Mouse (Mus musculus): Measurements from ENCODE around the gene Gabrd. TPM values are rescaled to one million over a fixed set of nuclear protein-coding genes. Genes with fewer than 3 reads are reported as not detected.

The Gabrd gene
- polyA plus RNA-seq, 1 experiment = 1.2 TPM

DNA sequence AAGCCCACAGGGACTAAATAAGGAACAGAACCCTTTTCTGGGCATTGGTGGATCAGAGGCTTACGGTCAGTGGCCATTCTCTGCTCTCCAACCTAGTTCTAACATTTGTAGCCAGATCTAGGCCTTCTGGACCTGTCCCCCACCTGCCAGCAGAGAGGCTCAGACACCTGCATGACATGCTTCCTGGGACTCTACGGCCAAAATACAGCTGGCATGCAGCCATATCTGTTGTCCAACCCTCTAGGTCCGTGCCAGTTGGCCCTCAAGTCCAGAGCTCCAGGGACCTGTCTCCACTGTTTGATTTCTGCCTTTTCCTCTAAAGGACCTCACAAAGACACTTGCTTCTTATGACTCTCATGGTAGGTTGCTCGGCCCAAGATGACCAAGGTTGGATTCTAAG, 1.2 kb downstream of the Gabrd start:
- WGBS = 93% methylated on average over 4 of the region's 4 CpGs
- no peaks in the 10 kb centered on the region for H3K36me3 ChIP-seq (ENCODE audit: control insufficient read depth, insufficient read depth, low read length)
- H3K27ac ChIP-seq (ENCODE audit: control insufficient read depth, insufficient read depth, low read length) = no peak overlapping the region
- H3K27me3 ChIP-seq (ENCODE audit: control insufficient read depth, insufficient read depth, low read length) = no peaks in the 10 kb centered on the region; the same call in 1 of the 2 replicates
- DNase-seq = no peak
- no peak for TF ChIP-seq CTCF (IDR thresholded peaks at IDR 0.05; ENCODE audit: borderline replicate concordance, control insufficient read depth, extremely low read depth, insufficient read depth, low read length, poor library complexity)
- TF ChIP-seq POLR2A (IDR thresholded peaks at IDR 0.05; ENCODE audit: control insufficient read depth, extremely low read depth, insufficient read depth, low read length, poor library complexity) = no peak
- peaks cover 7% of the 10 kb centered on the region for H3K4me1 ChIP-seq (replicated peaks; ENCODE audit: control insufficient read depth, insufficient read depth, low read length)
- H3K4me3 ChIP-seq (ENCODE audit: control insufficient read depth, insufficient read depth, low read length) = no peak overlapping the region

DNA sequence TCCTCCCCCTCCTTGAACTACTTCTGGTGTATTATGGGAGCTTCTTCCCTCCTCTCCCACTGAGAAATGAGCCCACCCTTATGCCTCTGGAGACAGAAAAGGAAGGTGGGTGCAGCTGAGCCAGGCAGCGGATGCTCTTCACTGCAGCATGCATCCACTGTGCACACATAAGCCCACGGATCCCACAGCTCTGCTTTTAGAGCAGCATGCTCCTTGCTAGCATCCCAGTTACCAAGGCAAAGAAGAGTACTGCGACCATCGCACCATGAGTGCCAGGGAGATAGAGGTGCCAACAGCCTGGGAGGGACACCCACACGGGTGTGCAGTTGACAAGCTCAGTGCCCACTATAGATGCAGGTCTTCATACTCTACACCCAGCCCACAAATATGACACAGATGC, 2.4 kb downstream of the Gabrd start:
- DNase-seq = no peak
- Histone ChIP-seq H3K27me3 (ENCODE audit: control insufficient read depth, insufficient read depth, low read length) (no peaks in the 10 kb centered on the region; the same call in 1 of the 2 replicates), H3K4me1 (replicated peaks; ENCODE audit: control insufficient read depth, insufficient read depth, low read length) (peaks cover 7% of the 10 kb centered on the region), H3K36me3 (ENCODE audit: control insufficient read depth, insufficient read depth, low read length) (no peaks in the 10 kb centered on the region), H3K4me3 (ENCODE audit: control insufficient read depth, insufficient read depth, low read length) (no peak overlapping the region), H3K27ac (ENCODE audit: control insufficient read depth, insufficient read depth, low read length) (no peak overlapping the region)
- 88% methylated on average over 5 of the region's 5 CpGs for WGBS
- TF ChIP-seq POLR2A (IDR thresholded peaks at IDR 0.05; ENCODE audit: control insufficient read depth, extremely low read depth, insufficient read depth, low read length, poor library complexity) (no peak), CTCF (IDR thresholded peaks at IDR 0.05; ENCODE audit: borderline replicate concordance, control insufficient read depth, extremely low read depth, insufficient read depth, low read length, poor library complexity) (no peak)

DNA sequence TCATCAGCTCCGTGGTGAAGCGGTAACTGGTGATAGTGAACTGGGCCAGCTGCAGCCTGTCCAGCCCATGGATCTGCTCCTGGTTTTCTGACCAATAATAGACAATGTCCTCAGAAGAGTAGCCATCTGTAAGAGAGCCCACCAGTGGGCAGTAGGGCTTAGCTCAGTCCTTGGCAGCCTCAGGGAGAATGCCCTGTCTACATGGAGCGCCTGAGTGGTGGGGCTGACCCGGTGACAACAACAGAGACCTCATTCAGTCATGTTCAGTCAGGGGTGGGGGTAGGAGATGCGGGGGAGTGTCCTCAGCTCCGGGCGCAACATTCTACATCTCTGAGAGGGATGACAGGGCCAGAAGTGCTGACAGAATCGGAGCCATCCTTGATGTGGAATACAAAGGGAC, 10.7 kb downstream of the Gabrd start:
- Histone ChIP-seq H3K27me3 (ENCODE audit: control insufficient read depth, insufficient read depth, low read length) (no peaks in the 10 kb centered on the region; the same call in 1 of the 2 replicates), H3K36me3 (ENCODE audit: control insufficient read depth, insufficient read depth, low read length) (no peaks in the 10 kb centered on the region), H3K27ac (ENCODE audit: control insufficient read depth, insufficient read depth, low read length) (no peak overlapping the region), H3K4me3 (ENCODE audit: control insufficient read depth, insufficient read depth, low read length) (no peak overlapping the region), H3K4me1 (replicated peaks; ENCODE audit: control insufficient read depth, insufficient read depth, low read length) (no peaks in the 10 kb centered on the region)
- no peak for TF ChIP-seq CTCF (IDR thresholded peaks at IDR 0.05; ENCODE audit: borderline replicate concordance, control insufficient read depth, extremely low read depth, insufficient read depth, low read length, poor library complexity)
- no peak for TF ChIP-seq POLR2A (IDR thresholded peaks at IDR 0.05; ENCODE audit: control insufficient read depth, extremely low read depth, insufficient read depth, low read length, poor library complexity)
- WGBS = 88% methylated on average over 8 of the region's 8 CpGs
- DNase-seq = no peak

DNA sequence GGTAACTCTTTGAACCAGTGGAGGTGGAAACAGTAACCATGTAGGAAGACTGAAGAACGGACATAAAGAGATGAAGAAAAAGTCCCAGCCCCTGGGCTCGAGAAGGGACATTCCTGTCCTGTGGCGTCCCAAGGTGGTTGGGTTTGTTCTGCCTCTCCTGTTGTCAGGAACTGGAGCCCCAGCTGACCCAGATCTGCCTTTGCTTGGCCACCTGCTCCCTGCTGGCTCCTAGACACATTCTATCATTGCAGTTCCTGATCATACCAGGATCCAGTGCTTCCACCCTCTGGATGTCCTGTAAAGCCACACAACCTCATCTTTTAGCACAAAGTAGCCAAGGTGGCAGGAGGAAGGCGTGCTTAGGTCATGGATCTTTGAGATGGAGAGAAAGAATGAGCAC, 14.6 kb downstream of the Gabrd start:
- DNase-seq = no peak
- H3K27ac ChIP-seq (ENCODE audit: control insufficient read depth, insufficient read depth, low read length) = no peak overlapping the region
- no peak overlapping the region for H3K4me3 ChIP-seq (ENCODE audit: control insufficient read depth, insufficient read depth, low read length)
- WGBS = 85% methylated on average over 4 of the region's 4 CpGs
- H3K36me3 ChIP-seq (ENCODE audit: control insufficient read depth, insufficient read depth, low read length) = no peaks in the 10 kb centered on the region
- no peaks in the 10 kb centered on the region; the same call in 1 of the 2 replicates for H3K27me3 ChIP-seq (ENCODE audit: control insufficient read depth, insufficient read depth, low read length)
- no peaks in the 10 kb centered on the region for H3K4me1 ChIP-seq (replicated peaks; ENCODE audit: control insufficient read depth, insufficient read depth, low read length)
- TF ChIP-seq CTCF (IDR thresholded peaks at IDR 0.05; ENCODE audit: borderline replicate concordance, control insufficient read depth, extremely low read depth, insufficient read depth, low read length, poor library complexity) = no peak
- TF ChIP-seq POLR2A (IDR thresholded peaks at IDR 0.05; ENCODE audit: control insufficient read depth, extremely low read depth, insufficient read depth, low read length, poor library complexity) = no peak

- no peaks in the 10 kb centered on the region; the same call in 1 of the 2 replicates for H3K27me3 ChIP-seq (ENCODE audit: control insufficient read depth, insufficient read depth, low read length)
- no peak for DNase-seq
- 48% methylated on average over 9 of the region's 9 CpGs for WGBS
These were observed 15.2 kb downstream of the Gabrd start for GRCm38 (mm10) chr4:155382752-155383151.

DNA sequence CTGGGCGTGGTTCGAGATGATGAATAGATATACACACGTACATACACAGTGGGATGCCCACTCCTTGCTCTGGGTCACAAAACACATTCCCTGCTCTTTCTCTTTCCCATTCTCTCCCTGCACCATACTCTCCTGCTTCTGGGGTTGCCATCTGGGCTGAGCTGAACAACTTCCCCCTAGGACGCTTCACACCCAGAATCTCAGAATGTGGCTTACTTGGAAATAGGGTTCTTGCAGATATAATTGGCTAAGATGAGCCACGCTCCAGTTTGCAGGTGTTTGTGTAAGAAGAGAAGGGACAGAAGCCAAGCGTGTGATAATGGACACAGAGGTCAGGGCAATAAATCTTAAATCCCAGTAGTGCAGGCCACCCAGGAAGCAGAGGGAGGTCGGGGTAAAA, 15.9 kb downstream of the Gabrd start:
- DNase-seq = no peak
- no peaks in the 10 kb centered on the region for H3K4me1 ChIP-seq (replicated peaks; ENCODE audit: control insufficient read depth, insufficient read depth, low read length)
- no peak for TF ChIP-seq CTCF (IDR thresholded peaks at IDR 0.05; ENCODE audit: borderline replicate concordance, control insufficient read depth, extremely low read depth, insufficient read depth, low read length, poor library complexity)
- TF ChIP-seq POLR2A (IDR thresholded peaks at IDR 0.05; ENCODE audit: control insufficient read depth, extremely low read depth, insufficient read depth, low read length, poor library complexity) = no peak
- H3K27me3 ChIP-seq (ENCODE audit: control insufficient read depth, insufficient read depth, low read length) = no peaks in the 10 kb centered on the region; the same call in 1 of the 2 replicates
- H3K4me3 ChIP-seq (ENCODE audit: control insufficient read depth, insufficient read depth, low read length) = no peak overlapping the region
- H3K27ac ChIP-seq (ENCODE audit: control insufficient read depth, insufficient read depth, low read length) = no peak overlapping the region
- no peaks in the 10 kb centered on the region for H3K36me3 ChIP-seq (ENCODE audit: control insufficient read depth, insufficient read depth, low read length)
- 58% methylated on average over 7 of the region's 7 CpGs for WGBS

More at GRCm38 (mm10) chr4:155382752-155383151, 15.2 kb downstream of the Gabrd start:
- Histone ChIP-seq H3K27ac (ENCODE audit: control insufficient read depth, insufficient read depth, low read length) (no peak overlapping the region), H3K4me1 (replicated peaks; ENCODE audit: control insufficient read depth, insufficient read depth, low read length) (no peaks in the 10 kb centered on the region), H3K4me3 (ENCODE audit: control insufficient read depth, insufficient read depth, low read length) (no peak overlapping the region), H3K36me3 (ENCODE audit: control insufficient read depth, insufficient read depth, low read length) (no peaks in the 10 kb centered on the region)
- TF ChIP-seq CTCF (IDR thresholded peaks at IDR 0.05; ENCODE audit: borderline replicate concordance, control insufficient read depth, extremely low read depth, insufficient read depth, low read length, poor library complexity) (no peak), POLR2A (IDR thresholded peaks at IDR 0.05; ENCODE audit: control insufficient read depth, extremely low read depth, insufficient read depth, low read length, poor library complexity) (no peak)
